Mouse (Mus musculus) layer of hippocampus, adult 18-20 months (tissue): ENCODE measurements around the gene Spata31d1b. TPM values are rescaled to one million over a fixed set of nuclear protein-coding genes. Genes with fewer than 3 reads are reported as not detected.
"Not testable (repeated sequence)": the region's sequence is repeated elsewhere in the genome, so short reads cannot be mapped to it uniquely, and the experiment has no call there.

Experiments used
- DNase-seq, 2 experiments: peaks; one replicate each; pipeline ENCODE4 v3.0.0; 2022; ENCODE audit warnings: low spot score in 2 of 2
- total RNA-seq, 2 experiments: library from RNA; stranded (reverse); gene quantifications; 2 replicates each; pipeline ENCODE4 v1.2.3; 2021

Gene Spata31d1b
- total RNA-seq, 2 experiments from 2014 or later, result not detected

DNA sequence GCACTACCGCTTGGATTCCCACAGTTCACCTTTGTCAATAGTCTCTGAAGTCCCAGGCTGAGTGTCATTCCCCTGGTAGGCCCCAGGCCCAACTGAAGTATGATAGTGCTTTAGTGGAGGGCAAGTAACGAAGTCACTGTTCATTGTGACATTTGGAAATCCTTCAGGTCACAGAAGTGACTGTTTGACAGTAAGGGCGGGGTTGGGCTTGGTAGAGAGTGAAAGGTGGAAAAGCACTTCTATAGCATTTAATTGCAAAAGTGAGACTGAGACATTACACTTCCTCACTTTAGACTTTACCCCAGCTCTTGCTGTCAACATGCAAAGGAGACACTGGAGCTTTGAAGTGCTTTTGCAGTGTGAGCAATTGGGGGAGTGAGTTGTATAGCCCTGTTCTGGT lies 18.1 kb upstream of the Spata31d1b start, which contains the start of gene 4921517D22Rik:
4921517D22Rik (minus strand) TSS at position 101 of the 400 bp plus-strand sequence.
- DNase-seq, result no peak

DNA sequence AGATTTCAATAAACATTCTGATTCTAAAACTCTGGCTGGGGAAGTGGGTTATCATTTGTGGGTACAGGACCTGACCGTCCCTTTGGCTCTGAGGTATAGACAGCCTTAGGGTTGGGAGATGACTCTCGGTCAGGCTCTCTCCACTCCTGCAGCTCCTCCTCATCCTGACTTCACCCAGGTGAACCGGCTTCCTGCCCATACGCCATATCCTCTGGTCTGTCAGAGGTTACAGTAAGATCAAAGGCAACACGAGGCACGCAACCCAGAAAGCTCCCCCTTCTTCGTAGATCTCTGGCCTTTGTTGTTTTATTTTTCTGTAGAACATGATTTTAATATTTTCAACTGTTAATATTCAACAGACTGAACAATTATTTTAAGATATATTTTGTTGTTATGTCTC lies 16.3 kb upstream of the Spata31d1b start:
- no peak for DNase-seq

DNA sequence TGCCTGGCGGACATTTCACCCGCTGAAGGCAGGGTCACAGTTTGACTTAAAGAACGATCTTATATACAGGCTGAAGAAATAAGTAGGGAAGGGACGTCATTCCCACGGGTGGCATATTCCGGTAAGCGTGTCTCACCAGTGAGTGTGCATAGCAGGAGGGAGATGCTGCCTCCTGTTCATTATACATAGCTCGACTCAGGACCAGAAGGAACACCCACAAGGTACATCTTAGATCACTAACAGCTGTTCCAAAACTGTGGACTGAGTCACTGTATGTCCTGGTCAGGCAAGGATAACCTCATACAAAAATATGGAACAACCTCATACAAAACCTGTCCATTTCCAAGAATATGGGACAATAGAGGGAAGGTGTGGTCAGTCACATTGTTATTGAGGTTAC lies 13.0 kb upstream of the Spata31d1b start:
- no peak for DNase-seq

DNA sequence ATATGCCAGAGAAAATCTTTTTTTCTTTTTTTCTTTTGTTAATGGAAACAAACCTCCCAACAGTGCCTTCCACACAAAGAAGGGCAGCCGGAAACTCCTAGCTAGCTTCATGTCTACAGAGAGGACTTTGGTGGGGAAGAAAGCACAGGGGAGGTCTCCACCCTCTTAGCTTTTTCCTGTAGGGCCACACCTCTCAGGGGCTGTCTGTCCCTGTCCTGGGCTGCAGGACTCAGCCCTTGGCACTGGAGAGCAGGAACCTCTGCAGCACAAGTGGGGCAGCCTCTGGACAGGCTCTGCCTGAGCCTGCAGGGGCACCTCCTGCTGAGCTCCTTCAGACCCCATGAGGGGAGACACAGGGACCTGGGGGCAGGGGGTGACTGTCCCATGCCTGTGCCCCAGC lies 11.9 kb upstream of the Spata31d1b start:
- not testable (repeated sequence) for DNase-seq

DNA sequence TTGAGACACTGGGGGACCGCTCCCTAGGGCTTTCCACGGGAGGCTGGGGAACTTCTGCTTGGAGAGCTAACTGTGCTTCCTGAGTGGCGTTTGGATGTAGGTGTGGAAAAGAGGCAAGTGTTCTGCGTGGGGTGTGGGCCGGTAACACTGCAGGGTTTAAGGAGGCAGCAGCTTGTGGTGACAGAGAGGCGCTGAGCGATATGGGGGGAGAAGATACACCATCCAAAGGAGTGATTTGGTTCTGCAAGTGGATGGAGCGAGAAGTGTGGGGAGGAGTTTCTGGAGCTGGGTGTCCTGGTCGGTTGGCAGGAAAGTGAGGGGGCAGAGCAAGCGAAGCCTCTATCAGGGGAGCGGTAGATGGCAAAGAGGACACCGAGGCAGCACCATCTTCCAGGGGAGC lies 8.6 kb upstream of the Spata31d1b start:
- peak in 1 of 2 experiments; percentile 21 for DNase-seq

DNA sequence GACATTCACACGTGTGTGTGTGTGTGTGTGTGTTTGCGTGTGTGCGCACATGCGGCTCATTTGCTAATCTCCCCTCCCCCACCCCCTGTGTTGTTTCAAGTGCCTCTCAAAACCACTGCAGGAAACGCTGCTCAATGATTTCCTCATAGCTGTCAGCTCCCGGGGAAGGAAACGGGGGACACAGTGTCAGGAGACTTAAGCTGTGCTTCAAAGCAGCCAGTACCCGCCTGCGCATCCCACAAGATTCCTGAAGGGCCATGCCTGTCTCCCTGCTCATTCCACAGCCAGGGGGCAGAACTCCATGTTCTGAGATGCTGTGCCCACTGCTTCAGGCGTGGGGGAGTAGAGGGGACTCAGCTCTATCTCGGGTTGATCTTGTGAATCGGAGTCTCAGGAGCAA lies 7.5 kb upstream of the Spata31d1b start:
- DNase-seq, result peak; percentile 22 to 33

DNA sequence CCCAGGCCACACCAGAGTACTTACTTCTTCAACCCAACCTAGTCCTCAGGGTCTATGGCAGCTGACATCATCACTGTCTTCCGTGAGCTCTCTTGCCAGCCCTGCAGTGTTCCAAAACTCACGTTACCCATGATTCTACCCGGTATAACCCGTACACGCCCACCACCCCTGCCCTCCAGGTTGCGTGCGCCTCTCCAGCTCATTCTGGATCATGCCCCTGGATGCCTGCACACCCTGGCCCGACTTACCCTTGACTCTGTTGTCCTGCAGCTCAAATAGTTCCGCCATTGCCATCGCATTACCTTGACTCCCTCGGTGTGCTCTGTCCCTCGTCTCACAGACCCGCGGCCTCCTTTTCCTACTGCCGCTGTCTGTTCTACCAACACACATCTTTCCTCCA lies 1.9 kb upstream of the Spata31d1b start, which contains the start of gene Spata31d1a:
Spata31d1a (minus strand) TSS at position 101 of the 400 bp plus-strand sequence.
- DNase-seq, result no peak

DNA sequence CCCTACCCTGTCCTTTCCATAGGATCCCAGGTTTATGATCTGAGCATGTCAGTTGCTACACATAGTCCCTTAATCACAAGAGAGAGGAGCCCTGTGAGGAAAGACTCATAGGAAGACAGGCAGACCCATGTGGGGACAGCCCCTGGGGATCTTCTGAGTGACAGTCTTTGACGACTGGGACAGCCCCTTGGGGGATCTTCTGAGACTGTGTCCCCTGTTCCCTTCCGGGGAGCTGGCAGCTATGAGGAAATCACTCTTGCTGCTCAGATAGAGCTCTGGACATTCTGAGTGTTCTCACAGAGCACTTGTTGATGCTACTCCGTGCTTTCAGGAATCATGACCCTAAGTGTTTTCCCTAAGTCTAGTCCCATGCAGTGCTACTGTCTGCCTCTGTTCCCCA lies 1.6 kb downstream of the Spata31d1b start:
- no peak for DNase-seq

DNA sequence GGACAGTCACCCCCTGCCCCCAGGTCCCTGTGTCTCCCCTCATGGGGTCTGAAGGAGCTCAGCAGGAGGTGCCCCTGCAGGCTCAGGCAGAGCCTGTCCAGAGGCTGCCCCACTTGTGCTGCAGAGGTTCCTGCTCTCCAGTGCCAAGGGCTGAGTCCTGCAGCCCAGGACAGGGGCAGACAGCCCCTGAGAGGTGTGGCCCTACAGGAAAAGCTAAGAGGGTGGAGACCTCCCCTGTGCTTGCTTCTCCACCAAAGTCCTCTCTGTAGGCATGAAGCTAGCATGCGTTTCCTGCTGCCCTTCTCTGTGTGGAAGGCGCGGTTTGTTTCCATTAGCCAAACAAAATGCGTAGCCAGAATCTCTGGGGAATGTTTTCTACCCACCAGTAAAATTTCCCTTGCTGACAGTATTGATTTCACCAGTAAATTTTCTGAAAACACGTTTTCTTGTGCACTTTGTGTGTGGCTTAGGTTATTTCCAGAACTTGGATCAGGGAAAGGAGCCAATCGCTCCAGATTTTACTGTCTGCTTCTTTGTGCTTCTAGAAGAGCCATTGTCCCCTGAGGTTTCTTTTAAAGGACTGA lies 6.9 kb downstream of the Spata31d1b start:
- not testable (repeated sequence) for DNase-seq

DNA sequence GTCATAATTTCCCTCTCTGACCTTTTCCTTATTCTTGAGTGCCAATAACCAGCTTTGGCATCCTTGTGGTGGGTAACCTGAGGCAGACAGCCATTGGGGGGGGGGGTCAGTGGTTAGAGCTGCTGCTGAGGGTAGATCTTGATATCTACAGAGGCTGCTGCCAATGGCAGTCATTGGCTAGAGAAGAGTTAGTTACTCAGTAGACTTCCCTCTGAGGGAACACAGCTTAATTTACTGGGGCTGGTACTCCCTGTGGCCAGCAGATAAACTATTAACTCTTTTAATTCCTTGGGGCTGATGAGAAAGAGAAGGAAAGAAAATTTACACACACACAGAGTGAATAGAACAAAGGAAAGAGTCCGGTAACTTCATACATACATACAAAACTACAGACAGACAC lies 7.4 kb downstream of the Spata31d1b start:
- no peak for DNase-seq

DNA sequence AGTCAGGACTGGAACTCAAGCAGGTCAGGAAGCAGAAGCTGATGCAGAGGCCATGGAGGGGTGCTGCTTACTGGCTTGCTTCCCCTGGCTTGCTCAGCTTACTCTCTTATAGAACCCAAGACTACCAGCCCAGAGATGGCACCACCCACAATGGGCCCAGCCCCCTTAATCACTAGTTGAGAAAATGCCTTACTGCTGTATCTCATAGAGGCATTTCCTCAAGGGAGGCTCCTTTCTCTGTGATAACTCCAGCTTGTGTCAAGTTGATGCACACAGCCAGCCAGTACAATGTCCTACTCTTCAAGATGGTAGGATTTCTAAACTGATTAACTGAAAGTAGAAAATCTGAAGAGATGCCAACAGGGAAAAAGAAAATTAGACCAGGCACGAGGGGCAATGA lies 10.0 kb downstream of the Spata31d1b start:
- DNase-seq, result not testable (repeated sequence)

DNA sequence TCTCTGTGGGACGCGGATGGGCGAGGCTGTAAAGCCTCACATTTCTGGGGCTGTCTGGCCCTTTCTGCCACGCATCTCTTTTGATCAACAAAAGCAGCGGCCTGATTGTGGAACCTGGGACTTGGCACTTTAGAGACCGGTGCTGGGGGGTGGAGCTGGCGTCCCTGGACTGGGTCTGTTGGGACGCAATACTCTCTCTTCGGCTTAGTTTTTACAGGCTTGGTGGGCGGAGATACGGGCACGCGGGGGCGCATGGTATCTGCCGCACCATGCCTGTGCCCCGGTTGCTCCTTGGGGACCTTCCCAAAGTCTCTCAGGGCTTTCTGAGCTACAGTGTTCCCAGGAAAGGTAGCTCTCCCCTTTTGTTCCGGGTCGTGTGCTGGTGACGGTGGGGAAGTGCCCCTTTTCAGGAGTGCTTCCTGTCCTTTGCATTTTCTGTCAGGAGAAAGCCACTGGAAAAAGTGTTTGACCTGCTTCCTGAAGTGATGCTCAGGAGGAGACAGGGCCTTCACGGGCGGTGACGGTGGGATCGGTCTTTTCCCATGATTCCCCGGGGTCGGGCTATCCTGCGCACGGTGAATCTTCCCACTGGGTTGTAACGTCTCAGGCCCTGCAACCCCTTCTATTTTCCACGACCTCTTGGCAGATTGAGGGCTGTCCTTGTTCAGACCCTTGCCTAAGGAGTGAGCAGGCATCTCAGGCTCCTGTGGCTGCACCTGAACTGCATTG lies 14.2 kb downstream of the Spata31d1b start:
- DNase-seq, result no peak

DNA sequence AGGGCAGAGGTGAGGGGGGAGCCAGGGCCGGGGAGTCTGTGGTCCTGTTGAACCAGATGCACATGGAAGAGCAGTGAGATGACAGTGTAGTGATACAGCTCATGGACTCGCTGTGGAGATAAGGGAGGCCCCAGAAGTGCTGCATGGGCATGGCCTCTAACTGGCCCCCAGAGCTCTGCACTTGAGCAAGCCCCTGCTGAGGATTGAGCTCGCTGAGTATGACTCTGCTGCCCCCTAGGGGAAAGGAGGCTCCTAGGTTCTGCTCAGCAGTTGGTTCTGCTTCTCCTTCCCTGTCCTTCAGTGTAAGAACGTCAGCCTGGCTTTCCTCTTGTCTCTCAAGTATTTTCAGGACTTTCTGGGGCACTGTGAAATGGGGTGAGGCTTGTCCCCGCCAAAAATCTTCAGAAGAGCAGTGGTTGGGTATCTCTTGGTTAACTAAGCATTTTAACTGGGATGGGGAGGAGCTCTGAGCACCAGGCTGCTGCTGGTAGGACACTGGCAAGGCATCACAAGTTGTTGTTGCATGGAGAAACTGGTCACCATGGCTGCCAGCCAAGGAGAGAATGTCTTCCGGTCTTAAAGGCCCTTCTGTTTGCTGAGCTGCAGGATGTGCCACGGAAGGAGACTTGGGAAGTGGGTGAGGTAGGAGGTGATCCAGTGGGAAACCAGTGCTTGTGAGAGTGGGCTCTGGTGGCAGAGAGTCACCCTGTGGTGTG lies 16.5 kb downstream of the Spata31d1b start:
- DNase-seq, result peak; percentile 79 to 91

DNA sequence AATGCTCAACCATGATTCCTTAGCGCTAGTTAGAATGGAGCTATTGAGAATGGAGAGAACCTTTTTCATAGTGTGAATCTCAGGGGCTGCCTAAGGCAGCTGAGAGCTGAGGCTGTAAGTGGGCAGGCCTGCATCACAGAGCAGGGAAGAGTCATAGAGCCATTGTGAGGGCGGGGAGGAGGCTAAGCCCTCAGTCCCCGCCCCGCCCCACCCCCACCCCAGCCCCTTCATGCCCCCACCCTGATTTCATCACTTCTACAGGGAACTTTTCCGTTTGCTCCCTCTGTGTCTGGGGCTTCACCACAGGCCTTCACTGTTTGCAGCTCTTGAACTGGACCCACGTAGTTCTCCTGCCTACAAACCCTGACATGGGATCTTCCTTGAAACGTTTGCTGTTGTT lies 19.6 kb downstream of the Spata31d1b start, which contains the start of gene Spata31d1d:
Spata31d1d (minus strand) TSS at position 101 of the 400 bp plus-strand sequence.
- no peak for DNase-seq

DNA sequence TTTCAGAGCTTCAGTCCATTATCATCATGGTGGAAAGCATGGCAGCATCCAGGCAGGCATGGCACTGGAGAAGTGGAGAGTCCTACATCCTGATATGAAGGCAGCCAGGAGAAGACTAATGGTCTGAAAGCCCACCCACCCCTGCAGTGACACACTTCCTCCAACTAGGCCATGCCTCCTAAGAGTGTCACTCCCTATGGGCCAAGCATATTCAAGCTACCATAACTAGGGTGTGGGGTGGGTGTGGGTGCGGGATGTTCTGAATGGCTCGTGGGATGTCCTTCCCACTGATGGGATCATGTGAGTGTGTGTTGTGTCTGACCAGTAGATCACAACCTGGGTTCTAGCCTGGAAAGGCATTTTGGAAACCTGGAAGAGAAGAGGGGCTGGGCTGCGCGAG lies 21.9 kb downstream of the Spata31d1b start:
- DNase-seq, result no peak

DNA sequence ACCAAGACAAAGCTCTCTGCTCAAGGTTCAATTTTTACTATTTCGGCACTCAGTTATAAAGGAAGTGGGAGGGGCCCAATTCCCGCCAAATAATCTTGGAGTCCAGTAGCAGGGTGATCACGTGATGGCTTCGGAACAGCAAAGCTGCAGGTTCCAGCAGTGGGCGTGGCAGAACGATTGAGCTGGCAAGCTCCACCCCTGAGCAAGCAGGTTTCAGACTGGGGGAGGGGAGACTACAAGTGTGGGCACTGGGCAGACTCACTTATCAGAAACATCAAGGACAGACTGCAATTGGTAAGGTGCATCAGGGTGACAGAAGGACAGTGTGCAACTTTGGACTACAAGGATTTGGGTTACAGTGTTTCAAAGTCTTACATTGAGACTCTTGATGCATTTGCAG lies 22.3 kb downstream of the Spata31d1b start:
- not testable (repeated sequence) for DNase-seq

DNA sequence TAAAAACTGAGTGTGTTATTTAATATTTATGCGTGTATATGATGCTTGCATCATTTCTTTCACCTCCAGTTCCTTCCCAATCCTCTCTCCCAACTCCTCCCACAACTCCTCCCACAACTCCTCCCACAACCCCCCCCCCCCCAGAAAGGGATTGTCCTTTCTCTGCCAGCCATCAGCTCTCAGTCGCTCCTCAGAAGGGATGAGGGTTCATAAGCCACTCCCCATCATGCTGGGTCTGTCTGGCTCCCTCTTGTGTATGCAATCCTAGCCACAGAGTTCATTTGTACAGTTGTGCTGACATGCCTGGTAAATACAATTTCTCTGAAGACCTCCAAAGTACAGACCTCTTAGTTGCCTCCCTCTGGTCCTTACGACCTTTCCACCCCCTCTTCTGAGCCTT lies 23.1 kb downstream of the Spata31d1b start:
- DNase-seq, result no peak

DNA sequence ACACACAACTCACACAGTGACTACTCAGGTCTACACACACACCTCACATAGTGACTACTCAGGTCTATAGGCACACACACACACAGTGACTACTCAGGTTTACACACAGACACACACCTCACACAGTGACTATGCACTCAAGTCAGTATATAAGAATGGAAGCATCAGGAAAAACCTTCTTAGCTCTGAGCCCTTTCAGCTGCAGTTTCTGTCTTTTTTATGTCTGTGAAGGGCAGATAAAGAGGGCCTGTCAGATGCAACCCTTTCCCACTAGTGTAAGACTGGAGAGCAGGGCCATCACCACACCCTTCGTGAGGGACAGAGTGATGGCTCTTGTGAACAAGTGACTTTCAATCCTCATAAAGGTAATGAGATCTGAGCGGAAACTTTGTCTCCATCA lies 26.4 kb downstream of the Spata31d1b start:
- no peak for DNase-seq

DNA sequence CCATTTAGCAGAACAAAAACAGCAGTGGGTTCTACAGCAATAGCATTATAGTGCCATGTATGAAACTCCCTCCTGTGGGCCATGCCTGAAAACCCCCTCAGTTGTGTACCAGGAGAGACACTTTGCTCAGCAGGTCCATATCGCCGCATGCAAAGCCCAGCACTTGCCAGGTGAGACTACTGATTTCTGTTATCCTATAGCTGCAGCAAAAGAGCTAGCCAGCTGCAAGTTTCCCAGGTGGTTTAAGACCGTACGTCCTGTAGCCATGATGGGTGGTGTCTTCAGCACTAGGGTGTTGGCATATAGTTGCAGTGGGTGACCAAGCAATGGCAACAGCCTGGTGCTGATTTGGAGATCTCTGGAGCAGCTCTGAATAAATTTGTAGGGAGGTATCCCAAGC lies 27.3 kb downstream of the Spata31d1b start:
- no peak for DNase-seq

DNA sequence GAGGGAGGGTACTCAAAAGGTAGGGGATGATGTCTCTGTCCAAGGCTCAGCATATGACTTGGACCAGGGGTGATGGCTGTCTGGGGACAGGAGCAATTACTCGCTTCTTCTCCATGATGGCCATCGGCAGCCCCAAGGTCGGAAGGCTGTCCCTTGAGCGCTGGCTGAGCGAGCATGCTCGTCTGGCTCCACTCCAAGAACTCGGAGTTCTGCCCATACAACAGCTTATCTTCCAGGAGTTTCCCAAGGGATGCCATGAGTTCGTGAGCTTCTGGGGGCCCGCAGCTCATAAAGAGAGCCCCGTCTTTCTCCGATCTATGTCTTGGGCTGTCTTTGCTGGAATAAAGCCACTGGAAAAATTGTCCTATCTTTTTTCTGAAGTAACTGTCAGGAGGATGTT lies 29.0 kb downstream of the Spata31d1b start:
- no peak for DNase-seq

DNA sequence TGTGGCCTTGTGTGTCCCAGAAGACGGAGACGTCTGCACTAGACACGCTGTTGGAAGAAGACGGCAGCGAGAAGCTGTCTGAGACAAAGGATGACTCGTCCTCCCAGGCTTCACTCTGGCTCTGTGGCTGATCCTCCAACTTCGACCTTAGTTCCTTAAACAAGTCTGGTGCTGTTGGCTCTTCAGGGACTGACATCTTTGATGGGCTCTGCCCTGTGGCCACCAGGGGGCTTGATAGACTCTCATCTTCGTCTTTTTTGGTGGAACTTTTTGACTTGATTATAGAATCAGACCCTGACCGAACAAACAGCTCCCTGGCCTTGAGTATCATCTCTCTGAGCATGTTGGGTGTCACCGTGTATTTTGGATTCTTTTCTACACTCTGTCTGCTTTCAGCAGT lies 29.6 kb downstream of the Spata31d1b start:
- no peak for DNase-seq

DNA sequence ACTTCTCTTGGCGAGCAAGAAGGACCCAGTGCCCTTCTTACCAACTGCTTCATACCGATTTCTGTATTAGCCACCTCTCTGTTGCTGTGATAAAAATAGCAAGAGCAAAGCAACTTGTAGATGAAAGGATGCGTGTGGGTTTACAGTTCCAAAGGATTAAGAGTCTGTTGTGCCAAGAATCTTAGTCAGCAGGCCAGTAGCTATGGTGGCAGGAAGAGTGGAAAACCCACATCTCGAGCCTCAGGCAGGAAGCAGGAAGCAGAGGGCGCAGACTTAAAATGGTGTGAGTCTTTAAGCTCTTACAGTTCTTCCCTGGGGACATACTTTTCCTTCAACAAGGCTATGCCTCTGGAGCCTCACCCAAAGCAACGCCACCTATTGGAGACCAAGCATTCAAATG lies 33.4 kb downstream of the Spata31d1b start:
- DNase-seq, result no peak
